Mouse (Mus musculus): Measurements from ENCODE around the gene Fermt2.

DNA sequence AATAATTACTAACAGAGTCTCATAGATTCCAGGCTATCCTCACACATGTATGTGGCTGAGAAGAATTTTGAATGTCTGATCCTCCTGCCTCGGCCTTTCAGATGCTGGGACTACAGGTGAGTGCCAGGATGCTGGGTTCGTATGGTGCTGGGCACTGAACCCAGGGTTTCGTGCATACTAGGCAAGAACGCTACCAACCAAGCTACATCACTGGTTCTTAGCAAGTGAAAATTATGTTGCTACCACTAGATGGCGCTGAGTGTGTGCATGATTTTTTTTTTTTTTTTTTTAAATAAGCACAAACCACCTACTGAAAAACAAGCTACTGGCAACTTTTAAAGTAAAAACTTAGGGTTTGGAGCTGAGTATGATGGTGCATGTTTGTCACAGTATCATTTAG lies 106.7 kb downstream of the Fermt2 start:
- TF ChIP-seq CTCF (IDR thresholded peaks at IDR 0.05; ENCODE audit: control insufficient read depth, insufficient read depth, low read length) (0 out of 2 replicates have a peak, but pooled peaks have one; percentile 14), POLR2A (IDR thresholded peaks at IDR 0.05; ENCODE audit: borderline replicate concordance, control insufficient read depth, low read depth, low read length) (no peak)
